Mouse (Mus musculus) liver, adult 2 months (tissue): ENCODE data around the gene Efcab14.

Experiments
- CTCF ChIP-seq: fragments of 200-500 bp; IDR thresholded peaks from 2 replicates; pipeline ENCODE4 v1.5.1; 2011; ENCODE audit warnings: low read depth, low read length, control low read depth
- POLR2A ChIP-seq: fragments of 200-500 bp; IDR thresholded peaks from 2 replicates; pipeline ENCODE4 v1.6.1; 2011; ENCODE audit warnings: low read length, control low read depth; ENCODE audit not compliant: insufficient read depth; ENCODE audit errors: extremely low read depth

DNA sequence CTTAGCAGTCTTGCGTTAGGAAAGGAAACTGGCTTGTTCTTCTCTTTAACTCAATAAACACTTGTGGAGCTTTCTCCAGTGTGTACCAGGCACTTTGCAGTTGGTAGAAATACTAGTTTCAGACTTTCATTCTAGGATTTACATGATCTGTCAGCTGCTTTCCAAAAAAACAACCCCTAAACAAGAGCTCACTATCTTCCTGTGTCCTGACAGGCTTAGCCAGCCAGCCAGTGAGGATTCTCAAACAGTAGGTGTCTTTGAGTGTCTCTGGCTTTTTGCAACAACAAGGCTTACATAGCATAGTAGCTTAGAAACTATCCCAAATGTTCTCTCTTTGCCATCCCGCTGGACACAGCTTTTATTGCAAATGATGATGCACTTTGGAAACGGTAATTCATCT, 16.6 kb downstream of the Efcab14 start:
- TF ChIP-seq CTCF, result no peak
- no peak for TF ChIP-seq POLR2A
